Mouse (Mus musculus): ENCODE measurements at regions not wholly inside any gene's neighbourhood (a gene's known extent, or its start where the extent isn't known, plus 50 kb on each side); places are given as distances from the start of the nearest gene placed in this dataset.

DNA sequence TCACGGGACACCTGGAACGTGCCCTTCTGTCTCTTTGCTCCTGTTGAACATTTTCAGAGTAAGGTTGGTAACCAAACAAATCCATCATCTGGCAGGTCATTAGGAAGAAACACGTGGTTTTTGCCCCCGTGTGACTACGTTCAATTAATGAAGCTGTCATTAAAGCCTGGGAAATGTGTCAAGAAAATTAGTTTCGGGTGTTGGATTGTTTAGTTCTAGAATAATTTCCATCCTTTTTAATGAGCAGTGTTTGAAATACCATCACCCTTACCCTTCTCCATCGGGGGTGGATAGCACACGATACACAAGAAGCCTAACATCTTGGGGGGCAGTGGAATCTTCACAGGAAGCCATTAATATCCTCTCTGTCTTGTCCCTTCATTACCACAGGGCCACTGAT is 107.7 kb downstream of the Far1 start:
- DNase-seq (ENCODE audit: low spot score in 2 of 2): no peak

- DNase-seq (ENCODE audit: low spot score in 2 of 2): no peak
These were observed 108.4 kb downstream of the Far1 start for GRCm38 (mm10) chr7:113621898-113622510.

DNA sequence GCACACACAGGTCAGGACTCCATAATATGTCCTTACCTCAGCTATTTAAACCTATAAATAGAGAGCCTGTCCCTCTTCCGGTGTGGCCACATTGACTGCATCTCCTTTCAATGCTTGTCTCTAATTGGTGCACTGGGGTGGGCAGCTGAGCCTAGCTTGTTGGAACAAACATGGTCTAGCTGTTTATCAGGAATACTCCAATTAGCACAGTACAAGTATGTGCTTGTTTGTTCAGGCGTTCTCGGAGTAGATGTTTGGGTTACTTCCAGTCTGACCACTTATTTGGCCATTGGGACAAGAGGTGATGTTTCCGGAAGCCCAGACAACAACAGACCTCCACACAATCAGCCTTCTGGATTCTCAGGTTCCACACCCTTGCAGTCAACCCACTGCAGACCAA is 109.7 kb downstream of the Far1 start:
- DNase-seq (ENCODE audit: low spot score in 2 of 2): no peak

DNA sequence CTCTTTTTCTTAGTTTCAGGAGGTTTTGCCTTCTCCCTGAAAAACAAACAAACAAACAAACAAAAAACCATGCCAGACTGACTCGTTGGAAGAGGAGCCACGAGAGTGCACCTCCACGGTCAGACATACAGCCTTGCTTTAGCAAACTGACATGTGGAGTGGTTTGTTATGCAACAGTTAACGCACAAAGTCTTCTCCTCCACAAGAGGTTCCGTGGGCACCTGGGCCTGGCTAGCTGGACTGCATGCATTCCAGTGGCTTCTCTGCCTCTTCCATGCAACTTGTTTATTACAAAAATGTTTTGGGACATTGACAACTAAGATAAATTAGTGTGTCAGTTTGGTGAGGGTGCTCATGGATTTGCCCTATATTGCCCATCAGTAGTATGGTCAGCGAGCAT is 110.3 kb downstream of the Far1 start:
- DNase-seq (ENCODE audit: low spot score in 2 of 2): no peak

DNA sequence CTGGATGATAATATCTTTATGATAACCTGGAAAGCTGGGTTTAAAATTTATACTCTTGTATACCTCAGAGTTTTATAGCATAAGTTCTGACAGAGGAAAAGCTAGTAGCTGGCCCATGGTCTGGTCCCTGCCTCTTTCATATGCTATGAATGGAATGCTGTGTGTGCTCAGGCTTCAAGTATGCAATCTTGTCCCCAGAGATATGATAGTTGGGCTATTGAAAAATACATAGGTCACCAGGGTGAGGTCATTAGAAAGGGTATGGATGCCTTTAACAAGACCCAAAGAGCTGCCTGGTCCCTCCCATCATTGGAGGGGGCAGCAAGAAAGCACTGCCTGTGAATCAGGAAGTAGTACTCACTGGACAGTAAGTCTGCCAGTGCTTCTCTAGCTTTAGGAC is 113.1 kb downstream of the Far1 start:
- no peak for DNase-seq (ENCODE audit: low spot score in 2 of 2)

DNA sequence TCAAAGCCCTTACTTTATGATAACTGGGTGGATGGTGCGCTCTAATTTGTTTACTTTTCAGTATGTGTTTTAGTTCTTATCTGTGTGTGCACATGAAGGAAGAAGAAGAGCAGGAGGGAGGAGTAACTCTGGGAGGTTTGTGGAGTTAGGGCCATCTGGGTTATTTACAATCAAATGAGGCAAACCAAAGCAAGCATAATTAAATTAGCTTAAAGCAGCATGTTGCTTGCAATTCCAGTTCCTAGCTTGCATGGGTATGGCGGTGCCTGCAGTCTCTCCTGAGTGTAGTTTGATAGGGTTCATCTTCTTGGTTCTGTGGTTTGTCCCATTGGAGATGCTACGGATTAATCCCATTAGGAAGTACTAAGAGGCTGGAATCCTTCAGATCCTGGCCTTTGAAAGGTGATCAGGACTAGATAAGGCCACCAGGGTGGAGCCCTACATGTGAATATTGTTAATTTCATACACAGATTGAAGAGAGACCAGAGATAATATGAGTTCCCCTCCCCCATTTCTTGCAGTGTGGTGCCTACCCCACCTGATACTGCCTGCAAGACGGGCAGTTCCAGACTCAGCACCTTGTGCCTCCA is 123.5 kb downstream of the Far1 start:
- DNase-seq (ENCODE audit: low spot score in 2 of 2): no peak

DNA sequence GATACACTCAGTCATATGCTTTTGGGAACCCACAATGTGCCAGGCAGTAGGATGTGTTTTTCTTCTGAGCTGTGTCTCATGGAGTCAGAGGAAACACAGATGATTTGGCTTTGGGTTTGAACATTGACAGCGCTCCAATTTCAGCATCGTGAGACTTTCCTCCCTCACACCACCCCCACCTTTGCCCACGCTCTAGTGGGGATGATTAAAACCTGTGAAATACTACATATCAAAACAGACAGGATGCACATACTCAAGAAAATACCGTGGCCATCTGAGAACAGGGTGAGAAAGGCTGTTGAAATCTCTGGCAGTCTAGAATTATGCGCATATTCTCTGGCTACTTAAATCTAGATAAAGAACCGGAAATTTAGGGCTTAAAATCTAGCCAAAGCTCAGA is 124.5 kb downstream of the Far1 start:
- DNase-seq (ENCODE audit: low spot score in 2 of 2): no peak

DNA sequence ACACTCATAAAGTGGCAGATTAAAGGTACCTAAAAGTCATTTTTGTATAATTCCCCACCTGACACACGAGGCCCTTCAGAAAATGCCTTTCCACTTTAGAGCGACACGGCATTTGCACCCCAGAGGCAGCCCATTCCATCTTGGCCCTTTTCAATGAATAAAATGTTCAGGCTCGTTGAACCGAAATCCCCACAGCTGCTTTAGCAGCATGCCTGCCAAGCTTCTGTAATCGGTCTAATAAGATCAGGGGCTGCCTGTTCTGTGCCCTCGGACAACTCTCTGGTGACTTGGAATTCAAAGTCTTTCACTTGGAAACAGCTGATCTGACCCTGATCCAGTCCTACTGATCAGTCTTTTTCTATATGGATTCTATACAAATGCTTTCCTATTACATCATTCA is 123.3 kb upstream of the Spon1 start:
- DNase-seq (ENCODE audit: low spot score in 2 of 2): no peak

- no peak for DNase-seq (ENCODE audit: low spot score in 2 of 2)
These were observed 115.2 kb upstream of the Spon1 start for GRCm38 (mm10) chr7:113650631-113651030.

DNA sequence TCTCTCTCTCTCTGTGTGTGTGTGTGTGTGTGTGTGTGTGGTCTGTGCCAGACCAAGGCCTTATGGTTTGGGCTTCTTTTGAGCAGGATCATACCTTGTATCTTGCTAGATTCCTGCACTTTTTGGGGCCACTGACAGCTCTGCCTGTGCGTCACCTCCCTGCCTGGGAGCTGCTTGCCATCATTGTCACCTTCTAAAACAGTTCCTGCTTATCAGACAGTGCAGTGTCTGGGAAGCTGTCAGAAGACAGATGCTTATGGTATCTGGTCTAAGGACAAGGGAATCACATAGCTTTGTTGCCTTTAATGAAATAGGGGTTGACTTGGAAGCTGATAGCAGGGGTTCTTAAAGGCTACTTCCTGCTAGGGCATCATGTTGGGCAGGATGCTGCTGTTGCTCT is 114.1 kb upstream of the Spon1 start:
- no peak for DNase-seq (ENCODE audit: low spot score in 2 of 2)

- DNase-seq (ENCODE audit: low spot score in 2 of 2): peak in 1 of 2 experiments; percentile 22
These were observed 112.7 kb upstream of the Spon1 start for GRCm38 (mm10) chr7:113653130-113653529.

DNA sequence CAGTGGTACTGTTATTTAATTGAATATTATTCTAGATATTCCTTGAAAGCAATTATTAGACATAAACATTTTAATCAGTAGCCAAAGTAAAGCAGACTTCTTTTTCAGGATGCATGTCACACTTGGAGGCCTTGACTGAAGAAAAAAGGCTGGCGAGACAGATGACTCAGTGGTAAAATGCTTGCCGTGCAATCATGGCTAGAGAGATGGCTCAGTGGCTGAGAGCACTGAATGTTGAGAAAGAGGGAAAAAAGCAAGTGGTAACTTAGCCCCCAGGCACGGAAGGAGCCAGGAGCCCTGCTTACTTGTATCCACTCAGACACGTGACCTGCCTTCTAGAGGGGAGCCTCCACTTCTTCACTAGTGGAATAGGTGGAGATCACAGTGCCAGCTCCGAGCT is 110.5 kb upstream of the Spon1 start:
- DNase-seq (ENCODE audit: low spot score in 2 of 2): no peak

GRCm38 (mm10) chr7:113672779-113673595 is 92.8 kb upstream of the Spon1 start:
- DNase-seq (ENCODE audit: low spot score in 2 of 2): no peak

GRCm38 (mm10) chr7:113673596-113673956 is 92.2 kb upstream of the Spon1 start:
- no peak for DNase-seq (ENCODE audit: low spot score in 2 of 2)

GRCm38 (mm10) chr7:113682271-113682670 is 83.5 kb upstream of the Spon1 start:
- DNase-seq (ENCODE audit: low spot score in 2 of 2): no peak

DNA sequence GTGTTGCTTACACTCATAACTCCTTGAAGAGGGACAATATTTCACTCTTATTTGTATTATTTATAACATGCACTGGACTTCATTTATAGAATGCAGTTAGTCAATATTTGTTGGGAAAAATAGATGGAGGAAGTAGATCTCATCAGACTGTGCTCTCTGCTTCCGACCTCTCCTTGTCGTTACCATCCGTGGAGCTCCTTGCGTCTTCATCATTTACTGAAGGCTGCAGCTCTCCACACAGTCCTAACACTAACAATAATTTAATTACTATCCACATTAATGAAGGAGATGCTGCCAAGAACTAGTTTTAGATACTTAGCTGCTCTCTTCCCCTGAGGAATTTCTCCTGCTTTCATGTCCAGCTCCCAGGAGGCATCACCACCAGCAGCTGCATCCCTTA is 80.4 kb upstream of the Spon1 start:
- no peak for DNase-seq (ENCODE audit: low spot score in 2 of 2)

DNA sequence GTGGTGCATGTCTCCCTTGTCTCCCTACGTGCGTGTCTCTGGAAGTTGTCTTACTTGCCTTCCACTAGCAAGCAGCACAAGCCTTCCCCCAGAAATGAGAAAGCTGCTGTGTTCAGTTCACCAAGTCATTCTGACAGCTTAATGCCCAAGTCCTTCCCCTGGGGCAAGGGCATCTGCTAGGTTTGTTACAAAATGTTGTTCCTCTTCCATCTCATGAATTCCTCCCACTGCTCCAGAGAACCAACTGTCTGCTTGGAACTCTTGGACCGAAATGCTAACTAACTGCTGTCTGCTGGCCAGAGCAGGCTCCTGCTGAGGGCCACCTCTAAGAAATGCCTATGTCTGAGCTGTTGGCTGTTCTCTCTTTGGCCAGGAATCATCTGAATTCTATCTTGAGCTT is 79.3 kb upstream of the Spon1 start:
- no peak for DNase-seq (ENCODE audit: low spot score in 2 of 2)

DNA sequence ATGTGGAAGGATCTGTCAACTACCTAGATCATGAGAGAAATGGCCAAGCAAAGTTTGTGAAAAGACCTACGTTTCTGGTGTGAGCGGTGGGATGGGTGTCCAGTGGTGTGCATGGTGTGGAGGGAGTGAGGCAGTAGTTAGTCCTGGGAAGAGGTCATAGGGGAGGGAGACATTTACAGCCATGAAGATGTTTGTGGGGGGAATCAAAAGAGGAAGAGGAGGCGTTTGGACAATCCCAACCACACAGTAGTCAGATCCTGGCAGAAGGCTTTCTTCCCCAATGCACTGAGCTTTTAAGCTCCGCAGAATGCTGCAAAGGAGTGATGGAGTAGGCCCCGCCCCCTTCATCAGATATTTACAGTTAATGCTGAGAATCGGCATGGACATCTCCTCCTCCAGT is 78.2 kb upstream of the Spon1 start:
- no peak for DNase-seq (ENCODE audit: low spot score in 2 of 2)

- no peak for DNase-seq (ENCODE audit: low spot score in 2 of 2)
These were observed 77.5 kb upstream of the Spon1 start for GRCm38 (mm10) chr7:113688231-113688669.

DNA sequence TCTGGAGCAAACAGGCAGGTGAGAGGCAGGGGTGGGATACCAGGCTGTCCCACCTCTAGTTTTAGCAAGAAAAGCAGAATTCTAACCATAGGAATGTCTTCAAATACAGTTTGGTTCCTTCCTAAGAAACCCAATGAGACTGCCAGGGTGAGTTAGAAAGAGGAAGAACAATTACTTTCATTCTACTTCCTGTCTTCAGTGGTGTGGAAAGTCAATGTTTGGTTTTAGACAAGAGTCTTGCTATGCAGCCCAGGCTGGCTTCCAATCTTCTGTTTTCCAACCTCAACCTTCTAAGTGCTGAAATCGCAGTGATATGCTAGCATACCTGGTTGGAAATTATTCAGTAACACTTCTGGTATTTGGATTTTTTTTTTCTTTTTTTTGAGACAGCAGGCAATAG is 77.1 kb upstream of the Spon1 start:
- no peak for DNase-seq (ENCODE audit: low spot score in 2 of 2)

DNA sequence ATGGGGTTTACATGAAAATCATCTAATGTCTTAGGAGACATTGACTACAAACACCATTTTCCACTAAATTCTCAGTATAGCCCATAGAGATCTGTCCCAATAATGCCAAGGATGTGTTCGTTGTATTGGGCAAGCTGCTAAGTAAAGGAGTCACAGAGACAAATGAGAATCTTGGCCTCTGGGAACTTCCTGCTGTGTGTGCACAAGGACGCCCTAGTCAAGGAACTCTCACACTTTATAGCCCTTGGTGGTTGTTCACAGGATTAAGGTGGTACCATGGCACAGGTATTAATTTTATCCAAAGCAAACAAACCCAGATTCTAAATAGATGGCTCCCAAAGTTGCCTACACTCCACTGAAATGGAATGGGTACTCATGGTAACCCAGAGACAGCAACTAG is 76.7 kb upstream of the Spon1 start:
- DNase-seq (ENCODE audit: low spot score in 2 of 2): no peak

- DNase-seq (ENCODE audit: low spot score in 2 of 2): no peak
These were observed 74.0 kb upstream of the Spon1 start for GRCm38 (mm10) chr7:113691756-113692155.

DNA sequence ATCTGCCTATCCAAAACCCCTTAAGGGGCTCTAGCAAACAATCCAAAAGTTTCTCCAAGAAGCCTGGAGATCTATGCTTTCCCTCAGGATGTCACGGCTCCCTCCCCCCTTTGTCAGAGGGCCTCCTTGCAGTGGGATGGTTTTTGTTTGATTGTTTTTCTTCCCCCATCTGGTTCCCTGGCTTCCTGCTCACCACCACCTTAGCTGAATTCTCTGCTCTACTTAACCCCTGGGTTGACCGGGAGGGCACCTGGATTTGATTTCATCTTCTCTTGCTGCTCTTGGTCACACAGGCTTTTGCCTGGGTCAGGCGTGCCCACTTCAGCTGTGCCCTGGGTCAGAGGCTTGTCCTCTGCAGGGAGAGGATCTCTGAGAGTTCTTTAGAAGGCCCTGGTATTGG is 72.3 kb upstream of the Spon1 start:
- DNase-seq (ENCODE audit: low spot score in 2 of 2): no peak
